Mouse (Mus musculus): ENCODE measurements at regions not wholly inside any gene's neighbourhood (a gene's known extent, or its start where the extent isn't known, plus 50 kb on each side); places are given as distances from the start of the nearest gene placed in this dataset.

GRCm38 (mm10) chr2:80967260-80967659 lies 350.2 kb downstream of the Nup35 start:
- DNase-seq, result no peak
- intact Hi-C loops (cut with DNase I), result no loop called here

GRCm38 (mm10) chr2:80969354-80969753 lies 352.3 kb downstream of the Nup35 start:
- DNase-seq, result peak; percentile 19 to 23
- intact Hi-C loops (cut with DNase I), result no loop called here

- intact Hi-C loops (cut with DNase I), result no loop called here
Measured at GRCm38 (mm10) chr2:80973217-80973616, 356.2 kb downstream of the Nup35 start.

GRCm38 (mm10) chr2:80998296-80998695 lies 381.3 kb downstream of the Nup35 start:
- intact Hi-C loops (cut with DNase I), result no loop called here
- no peak for DNase-seq

More at GRCm38 (mm10) chr2:80973217-80973616, 356.2 kb downstream of the Nup35 start:
- DNase-seq, result no peak

- intact Hi-C loops (cut with DNase I), result no loop called here
- no peak for DNase-seq
Measured at GRCm38 (mm10) chr2:81007071-81007470, 390.0 kb downstream of the Nup35 start.

GRCm38 (mm10) chr2:81023620-81024019 lies 406.6 kb downstream of the Nup35 start:
- DNase-seq, result peak in 1 of 2 experiments; percentile 1

More at GRCm38 (mm10) chr2:81023620-81024019, 406.6 kb downstream of the Nup35 start:
- intact Hi-C loops (cut with DNase I), result no loop called here

All from heart, postnatal 14 days (tissue).